Mouse (Mus musculus) G1E-ER4 (cell line): ENCODE measurements around the gene Atp6v1e1. TPM values are rescaled to one million over a fixed set of nuclear protein-coding genes. Genes with fewer than 3 reads are reported as not detected.
A peak's percentile ranks its signal among the peaks of the same experiment; 100 is the strongest.

Source experiments
- GATA1 ChIP-seq: IDR thresholded peaks from one replicate; pipeline ENCODE4 v1.8.0; 2012; ENCODE audit warnings: low read length, inconsistent platforms
- polyA plus RNA-seq: library from polyadenylated mRNA; stranded (reverse); fragments of >175 nt; gene quantifications from 2 replicates; pipeline ENCODE4 v1.2.3, GENCODE M21; 2012

The Atp6v1e1 gene
- polyA plus RNA-seq, 1 experiment, result 55.8 TPM

DNA sequence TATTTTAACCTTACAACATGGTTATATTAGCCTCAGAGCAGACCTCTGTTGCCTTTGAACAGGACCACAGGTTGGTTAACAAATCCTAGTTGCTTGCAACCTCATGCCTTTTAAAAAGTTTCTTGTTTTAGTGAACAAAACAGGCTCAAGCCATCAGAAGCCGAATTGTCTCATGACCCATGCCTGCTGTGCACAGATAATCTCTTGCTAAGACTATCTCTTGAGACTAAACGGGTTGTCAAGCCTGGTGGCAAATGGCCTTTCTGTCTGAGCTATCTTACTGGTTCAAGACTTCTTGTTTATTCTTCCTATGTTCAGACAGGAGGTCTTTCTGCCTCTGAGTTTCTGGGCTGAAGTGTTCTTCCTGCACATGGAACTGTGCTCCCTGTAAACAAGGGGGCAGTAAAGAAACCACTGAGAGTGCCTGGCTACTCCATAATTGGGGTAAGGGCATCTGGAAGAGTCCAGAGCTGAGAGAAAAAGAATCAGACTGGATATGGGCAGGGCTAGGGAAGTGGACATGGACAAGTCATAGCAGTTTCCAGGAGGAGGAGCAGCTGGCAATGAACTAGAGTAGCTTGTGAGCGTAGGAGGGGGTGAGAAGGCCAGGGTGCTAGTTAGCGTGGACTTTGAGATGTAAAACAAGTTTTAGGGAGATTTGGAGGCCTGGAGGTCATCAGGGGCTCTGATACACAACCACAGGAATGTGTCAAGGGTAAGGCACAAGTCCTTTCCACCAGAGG is 8.4 kb upstream of the Atp6v1e1 start:
- TF ChIP-seq GATA1, result peak; percentile 58

DNA sequence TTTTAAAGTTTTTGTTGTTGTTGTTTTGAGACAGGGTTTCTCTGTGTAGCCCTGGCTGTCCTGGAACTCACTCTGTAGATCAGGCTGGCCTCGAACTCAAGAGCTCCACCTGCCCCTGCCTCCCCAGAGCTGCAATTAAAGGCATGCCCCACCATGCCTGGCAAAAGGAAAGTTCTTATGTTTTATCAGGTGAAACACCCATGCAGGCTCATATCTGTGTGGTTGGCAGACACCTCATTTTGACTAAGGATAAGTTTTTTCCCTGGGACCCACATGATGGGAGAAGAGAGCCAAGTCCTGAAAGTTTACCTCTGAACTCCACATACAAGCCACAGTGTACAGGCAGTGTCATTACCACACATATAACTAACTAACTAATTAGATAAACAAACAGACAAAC is 7.5 kb upstream of the Atp6v1e1 start:
- no peak for TF ChIP-seq GATA1

DNA sequence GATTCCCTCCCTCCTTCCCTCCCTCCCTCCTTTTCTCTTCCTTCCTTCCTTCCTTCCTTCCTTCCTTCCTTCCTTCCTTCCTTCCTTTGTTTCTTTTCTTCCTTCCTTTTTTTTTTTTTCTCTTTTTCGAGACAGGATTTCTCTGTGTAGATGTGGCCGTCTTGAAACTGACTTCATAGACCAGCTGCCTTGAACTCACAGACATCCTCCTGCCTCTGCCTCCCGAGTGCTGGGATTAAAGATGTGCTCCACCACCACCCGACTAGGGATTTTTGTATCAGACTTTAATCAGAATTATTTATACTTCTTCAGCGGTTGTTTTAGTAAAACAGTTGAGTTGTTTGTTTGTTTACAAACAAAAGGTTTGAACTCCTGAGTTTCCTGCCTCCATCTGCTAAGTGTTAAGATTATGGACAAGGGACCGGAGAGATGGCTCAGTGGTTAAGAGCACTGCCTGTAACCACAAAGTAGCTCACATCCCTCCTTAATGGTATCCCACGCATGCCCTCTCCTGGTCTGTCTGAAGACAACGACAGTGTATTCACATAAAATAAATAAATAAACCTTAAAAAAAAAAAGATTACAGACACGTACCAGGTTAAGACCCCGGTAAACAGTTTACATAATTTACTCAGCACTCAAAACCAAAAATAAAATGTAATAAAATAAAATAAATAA is 483 bp upstream of the Atp6v1e1 start:
- no peak for TF ChIP-seq GATA1

DNA sequence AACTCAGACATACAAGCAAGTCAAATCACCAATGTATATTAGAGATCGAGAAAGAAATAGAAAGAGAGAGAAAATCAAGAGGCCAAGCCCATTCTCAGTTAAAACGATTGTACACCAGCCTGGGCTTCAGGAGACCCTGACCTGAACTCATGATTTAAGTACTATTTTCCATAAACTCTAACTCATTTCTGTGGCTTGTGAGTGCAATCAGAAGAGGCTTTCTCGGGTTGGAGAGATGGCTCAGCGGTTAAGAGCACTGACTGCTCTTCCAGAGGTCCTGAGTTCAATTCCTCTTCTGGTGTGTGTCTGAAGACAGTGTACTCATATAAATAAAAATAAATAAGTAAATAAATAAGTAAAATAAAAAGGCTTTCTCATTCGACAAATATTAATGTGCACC is 878 bp downstream of the Atp6v1e1 start:
- TF ChIP-seq GATA1, result no peak

DNA sequence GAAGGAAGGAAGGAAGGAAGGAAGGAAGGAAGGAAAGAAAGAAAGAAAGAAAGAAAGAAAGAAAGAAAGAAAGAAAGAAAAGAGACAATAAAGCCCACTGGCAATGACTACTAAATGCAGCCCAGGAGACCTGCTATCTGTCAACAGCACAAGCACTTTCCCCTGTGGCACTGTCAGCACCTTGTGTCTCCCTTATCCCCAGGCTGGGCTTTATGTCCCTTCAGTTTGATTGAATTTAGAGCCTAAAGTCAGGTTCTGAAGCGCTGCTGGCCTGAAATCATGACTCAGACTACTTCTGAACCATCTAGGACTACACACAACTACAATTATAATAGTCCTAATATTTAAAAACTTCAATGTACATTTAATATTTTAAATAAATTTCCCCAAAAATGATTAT is 1.7 kb downstream of the Atp6v1e1 start:
- TF ChIP-seq GATA1, result no peak

DNA sequence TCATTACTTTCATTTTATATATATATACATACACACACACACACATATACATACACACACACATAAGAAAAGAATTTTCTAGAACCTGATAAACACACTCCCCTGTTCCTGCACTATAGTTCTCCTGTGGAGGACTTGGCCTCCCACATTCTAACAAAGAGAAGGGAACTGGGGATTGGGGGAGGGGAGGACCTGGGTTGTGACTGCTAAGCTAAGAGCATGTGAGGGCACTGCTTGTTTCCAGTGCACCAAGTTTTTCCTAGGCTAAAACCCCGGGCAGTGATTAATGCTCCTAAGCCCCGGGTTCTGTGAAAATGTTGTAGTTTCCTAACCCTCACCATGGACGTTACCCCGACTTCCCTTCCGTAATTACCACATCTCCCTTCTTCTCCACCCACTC is 2.4 kb downstream of the Atp6v1e1 start:
- no peak for TF ChIP-seq GATA1

DNA sequence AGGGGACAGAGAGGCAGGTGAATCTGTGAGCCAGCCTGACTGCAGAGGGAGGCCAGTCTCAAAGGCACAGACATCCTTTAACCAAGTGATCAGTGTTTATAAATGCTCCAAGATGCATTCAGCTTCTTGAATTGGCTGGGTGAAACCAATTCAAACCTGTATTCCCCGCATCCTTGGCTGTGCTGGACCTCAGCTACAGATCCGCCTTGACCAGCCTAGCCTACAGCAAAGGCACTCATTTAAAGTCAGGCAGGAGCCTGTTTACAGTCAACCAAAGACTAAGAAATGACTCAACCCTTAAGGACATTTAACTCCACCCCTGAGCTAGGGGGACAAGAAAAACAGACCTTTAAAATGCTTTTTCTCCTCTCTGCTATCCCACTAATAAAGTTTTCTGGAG is 3.3 kb downstream of the Atp6v1e1 start:
- TF ChIP-seq GATA1, result no peak

DNA sequence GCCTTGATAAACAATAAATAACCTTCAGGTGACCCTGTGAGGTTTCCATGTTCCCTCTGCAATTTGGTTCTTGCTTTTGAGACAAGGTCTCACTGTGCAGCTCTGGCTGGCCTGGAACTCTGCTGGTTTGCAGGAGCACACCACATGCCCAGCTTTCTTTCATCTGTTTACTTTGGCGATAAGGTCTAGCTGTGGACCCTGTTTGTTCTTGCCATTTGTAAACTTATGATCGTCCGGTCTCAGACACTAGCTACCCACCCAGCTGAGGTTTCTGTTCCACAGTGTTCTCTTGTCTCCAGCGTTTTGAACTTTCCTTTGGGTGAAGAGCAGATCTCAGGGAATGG is 14.9 kb downstream of the Atp6v1e1 start:
- no peak for TF ChIP-seq GATA1

DNA sequence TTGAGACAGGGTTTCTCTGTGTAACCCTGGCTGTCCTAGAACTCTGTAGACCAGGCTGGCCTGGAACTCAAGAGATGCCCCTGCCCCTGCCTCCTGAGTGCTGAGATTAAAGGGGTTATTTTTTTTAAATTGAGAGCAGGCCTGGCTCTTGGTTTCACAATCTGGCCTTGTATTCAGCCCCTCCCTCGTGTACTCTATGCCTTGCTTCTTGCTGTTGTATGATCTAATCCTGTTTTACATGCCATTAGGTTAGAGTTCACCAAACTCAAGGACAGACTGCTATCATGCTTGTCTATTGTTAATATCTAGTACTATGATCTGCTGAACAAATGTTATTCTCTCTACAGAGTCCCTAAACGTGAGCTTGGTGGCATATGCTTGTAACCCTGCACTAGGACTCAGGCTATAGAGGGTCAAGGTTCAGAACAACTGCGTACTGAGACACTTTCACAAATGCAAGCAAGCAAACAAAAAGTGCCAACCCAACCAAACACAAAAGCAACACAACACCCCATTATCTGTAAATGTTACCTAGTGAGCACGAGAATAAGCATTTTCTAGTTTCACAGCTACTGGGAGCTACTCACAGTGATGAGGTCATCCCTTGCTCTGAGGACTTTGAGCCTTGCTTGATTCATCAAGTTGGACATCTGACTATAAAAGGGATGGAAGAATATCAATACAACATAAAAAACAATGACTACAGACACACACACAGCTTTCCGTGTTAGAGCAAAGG is 15.4 kb downstream of the Atp6v1e1 start:
- no peak for TF ChIP-seq GATA1

DNA sequence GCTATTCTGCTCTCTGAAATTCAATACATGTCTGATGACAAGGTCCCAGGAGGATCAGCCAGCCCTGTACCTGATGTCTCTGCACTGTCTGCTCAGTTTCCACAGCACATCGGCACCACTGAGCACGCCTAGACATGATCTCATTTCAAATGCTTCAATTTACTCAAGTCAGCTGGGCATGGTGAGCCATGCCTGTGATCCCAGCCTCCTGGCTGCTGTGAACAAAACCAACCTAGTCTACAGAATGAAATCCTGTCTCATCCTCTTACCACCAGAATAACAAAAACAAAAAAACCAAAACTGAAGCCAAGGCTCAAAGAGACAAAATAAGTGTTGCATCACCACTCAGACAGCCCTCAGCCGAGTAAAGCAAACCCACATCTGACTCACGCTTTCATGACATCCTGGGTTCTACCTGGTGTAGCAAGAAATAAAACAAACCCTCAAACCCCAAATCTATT is 23.0 kb downstream of the Atp6v1e1 start:
- TF ChIP-seq GATA1, result no peak

DNA sequence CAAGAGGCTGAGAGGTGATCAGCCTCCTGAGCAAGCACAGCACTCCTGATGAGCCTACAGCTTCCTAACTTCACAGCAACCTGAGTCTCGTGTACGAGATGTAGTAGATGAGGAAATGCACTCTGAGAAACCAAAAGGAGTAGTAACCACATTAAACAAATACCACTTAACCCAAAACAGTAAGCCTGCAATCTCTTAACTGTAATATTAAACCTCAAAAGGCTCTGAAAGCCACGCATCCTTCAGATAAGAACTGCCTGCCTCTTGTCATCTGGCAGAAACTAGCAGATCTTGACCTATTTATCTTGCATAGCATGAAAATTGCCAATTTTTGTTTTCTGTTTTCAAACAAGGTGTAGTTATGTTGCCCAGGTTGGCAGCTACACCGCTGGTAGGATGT is 23.7 kb downstream of the Atp6v1e1 start:
- TF ChIP-seq GATA1, result no peak

DNA sequence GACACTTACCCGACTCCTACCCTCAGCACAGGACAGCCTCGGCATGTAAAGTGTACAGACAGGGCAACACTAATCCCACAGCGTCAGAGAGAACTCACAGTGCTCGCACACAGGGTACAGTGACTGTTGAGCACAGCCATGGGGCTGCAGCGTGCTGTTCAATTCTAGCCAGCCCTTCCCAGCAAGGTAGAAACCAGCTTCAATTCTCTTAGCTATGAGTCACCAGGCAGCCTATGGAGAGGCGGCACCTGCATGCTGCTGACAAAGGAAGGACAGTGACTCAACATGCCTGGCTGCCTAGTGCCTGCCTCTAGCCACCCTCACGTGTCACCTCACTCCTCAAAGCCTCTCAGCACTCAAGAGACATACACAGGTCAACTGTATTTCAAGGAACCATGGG is 24.6 kb downstream of the Atp6v1e1 start:
- no peak for TF ChIP-seq GATA1

DNA sequence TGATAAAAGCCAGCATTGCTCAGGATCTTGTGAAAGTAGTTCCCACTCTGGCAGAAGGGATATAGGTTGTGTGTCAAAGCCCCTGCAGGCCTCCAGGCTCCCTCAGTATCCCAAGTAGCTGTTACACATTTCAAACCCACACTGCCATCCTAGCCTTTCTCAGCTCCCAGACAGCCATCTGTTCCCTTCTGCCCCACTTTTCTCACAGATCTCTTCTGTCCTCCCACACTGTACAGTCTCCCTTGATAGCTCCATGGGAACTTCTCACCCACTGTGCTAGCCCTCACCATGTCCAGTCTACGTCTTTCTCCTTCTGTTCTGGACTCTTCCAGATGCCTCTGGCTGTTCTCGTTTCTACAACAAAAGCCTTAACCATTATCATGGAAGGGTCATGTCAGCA is 26.5 kb downstream of the Atp6v1e1 start:
- no peak for TF ChIP-seq GATA1

DNA sequence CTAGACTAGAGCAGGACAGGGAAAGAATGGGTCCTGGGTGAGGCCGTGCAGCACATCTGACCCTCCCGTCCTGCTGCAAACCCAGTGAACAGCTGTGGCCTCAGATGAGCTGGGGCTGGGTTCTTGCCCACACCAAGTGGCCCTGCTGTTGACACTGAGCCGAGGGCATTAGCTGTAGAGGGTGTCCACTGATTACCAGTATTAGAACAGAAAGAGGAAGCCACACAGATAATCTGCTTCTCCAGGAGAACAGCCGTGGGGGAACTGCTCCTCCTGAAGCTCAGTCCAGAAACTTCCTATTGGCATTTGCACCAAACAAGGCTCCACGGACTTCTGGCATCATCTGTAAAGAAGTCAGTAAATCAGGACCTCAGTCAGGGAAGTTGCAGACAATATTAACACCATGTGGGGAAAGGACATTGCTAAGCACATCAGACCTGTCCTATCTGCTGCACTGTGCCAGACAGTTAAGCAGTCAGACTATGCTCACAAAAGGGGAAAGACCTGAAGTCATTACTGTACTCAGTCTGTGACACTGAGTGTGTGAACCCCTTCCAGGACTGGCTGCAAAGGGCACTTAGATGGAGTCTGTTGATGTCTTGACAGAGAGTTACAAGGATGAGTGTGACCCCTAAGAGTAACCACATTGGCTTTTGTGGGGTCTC is 27.0 kb downstream of the Atp6v1e1 start:
- TF ChIP-seq GATA1, result no peak

DNA sequence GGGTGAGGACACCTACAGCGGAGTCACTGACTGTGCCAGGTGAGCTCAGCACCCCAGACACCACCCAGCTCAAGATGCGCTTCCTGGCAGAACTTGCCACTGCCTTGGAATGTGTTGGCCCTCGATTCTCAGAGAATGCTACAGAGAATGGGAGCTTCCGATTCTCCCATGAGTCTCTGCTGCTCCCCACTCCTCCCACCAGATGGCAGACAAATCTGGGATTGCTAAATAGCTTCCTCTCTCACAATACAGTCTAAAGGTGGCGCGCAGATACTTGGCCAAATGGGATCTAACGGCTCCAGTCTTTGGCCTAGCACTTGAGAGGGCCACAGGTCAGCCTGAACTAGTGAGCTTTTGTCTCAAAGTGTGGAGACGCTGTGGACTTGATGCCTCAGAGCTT is 29.6 kb downstream of the Atp6v1e1 start:
- TF ChIP-seq GATA1, result no peak

DNA sequence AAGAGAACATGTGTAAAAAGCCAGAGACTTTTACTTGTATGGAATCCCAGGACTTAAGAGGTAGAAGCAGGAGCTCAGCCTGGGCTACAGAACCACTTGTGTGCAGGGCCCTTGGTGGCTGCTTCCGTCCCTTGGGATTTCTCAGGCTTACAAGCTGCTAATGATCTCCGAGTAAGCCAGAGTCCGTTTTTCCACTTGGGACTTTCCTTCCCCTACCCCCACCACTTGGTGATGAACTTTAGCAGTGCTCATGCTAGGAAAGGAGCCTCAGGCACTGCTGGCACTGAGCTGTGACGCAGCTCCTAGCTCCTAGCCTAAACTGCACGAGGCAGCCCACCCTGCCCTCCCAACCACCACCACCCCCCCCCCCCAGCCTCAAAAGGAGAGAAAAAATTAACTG is 31.9 kb downstream of the Atp6v1e1 start:
- TF ChIP-seq GATA1, result no peak
